26 mouse cellular contexts compared by ENCODE assay signal in the genomic region with DNA sequence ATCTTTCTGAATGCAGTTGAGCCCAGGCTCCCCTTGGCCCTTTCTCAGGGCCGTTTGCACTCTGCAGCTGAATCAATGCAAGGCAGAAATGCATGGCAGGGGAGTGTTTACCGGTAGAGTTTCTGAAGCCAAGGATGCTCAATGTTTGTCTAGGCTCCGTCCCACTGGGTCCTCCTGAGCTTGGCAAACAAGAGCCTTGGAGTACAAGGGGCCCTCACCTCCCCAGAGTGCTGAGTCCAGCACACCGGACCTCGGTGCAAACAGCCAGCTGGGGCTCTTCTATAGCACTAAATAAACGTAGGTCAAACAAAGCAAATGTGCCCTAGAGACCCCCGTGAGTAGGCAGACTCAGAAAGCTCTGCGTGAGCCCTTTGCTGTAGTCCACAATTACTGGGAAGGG.
DNase-seq lines count a peak whose midpoint lies in the region; ATAC-seq lines count a peak whose summit lies in the region.
"Had no signal": no experiment of that assay in that cellular context is flagged by ENCODE, and none has a peak within 500 bp of the region (broad histone marks: within the 10 kb centered on the region; RNA-seq: fewer than 3 reads in every experiment).

No protein-coding gene starts in this region.

- no peaks in the 10 kb centered on the region for H3K36me3 ChIP-seq in kidney, embryonic 15.5 days
- no peaks in the 10 kb centered on the region for H3K36me3 ChIP-seq in midbrain, embryonic 10.5 days
- H3K36me3 ChIP-seq in midbrain, embryonic 16.5 days (ENCODE audit: control insufficient read depth, insufficient read depth, low read length): no peaks in the 10 kb centered on the region
- H3K36me3 ChIP-seq in limb, embryonic 13.5 days: no peaks in the 10 kb centered on the region
- H3K36me3 ChIP-seq: forebrain, embryonic 15.5 days; hindbrain, embryonic 15.5 days; intestine, embryonic 15.5 days; limb, embryonic 15.5 days; neural tube, embryonic 15.5 days had no signal

- peaks cover 26% of the 10 kb centered on the region for H3K4me1 ChIP-seq in kidney, embryonic 15.5 days
- H3K4me1 ChIP-seq in midbrain, embryonic 10.5 days: peaks cover 11% of the 10 kb centered on the region; the same call in 1 of the 2 replicates
- no peaks in the 10 kb centered on the region for H3K4me1 ChIP-seq in midbrain, embryonic 16.5 days (ENCODE audit: control insufficient read depth, insufficient read depth, low read length)
- peaks cover 33% of the 10 kb centered on the region for H3K4me1 ChIP-seq in limb, embryonic 13.5 days
- H3K4me1 ChIP-seq: forebrain, embryonic 15.5 days had no signal

- no peak overlapping the region for H3K4me2 ChIP-seq in kidney, embryonic 15.5 days
- H3K4me2 ChIP-seq in midbrain, embryonic 16.5 days (ENCODE audit: low read length): no peak overlapping the region
- H3K4me2 ChIP-seq in limb, embryonic 13.5 days (replicated peaks): no peak overlapping the region
- H3K4me2 ChIP-seq: forebrain, embryonic 15.5 days; hindbrain, embryonic 15.5 days; intestine, embryonic 15.5 days; limb, embryonic 15.5 days; midbrain, embryonic 11.5 days; neural tube, embryonic 15.5 days had no signal

- no peak for DNase-seq in kidney, adult 8-10 months
- no peak for DNase-seq in midbrain, embryonic 10.5 days (ENCODE audit: low spot score)
- no peak for DNase-seq in adrenal gland, postnatal 10 days
- no peak for DNase-seq in spleen, postnatal 4 days (ENCODE audit: low spot score in 2 of 2)
- DNase-seq: adrenal gland, adult 2 months; cerebellum, adult 2 months; cerebellum, postnatal 25 days; embryo, embryonic 11 days; gastrocnemius, postnatal 10 days; heart, adult 18-20 months; heart, postnatal 36 days; layer of hippocampus, adult 9-11 months; right cerebral cortex, adult 18-20 months; right cerebral cortex, postnatal 4 days; thymus, postnatal 25 days had no signal

- peak overlapping the region; percentile 5; the same call in 1 of the 2 replicates for H3K27ac ChIP-seq in kidney, embryonic 15.5 days
- H3K27ac ChIP-seq in midbrain, embryonic 10.5 days (replicated peaks): peak overlapping the region; percentile 56; the same call in 1 of the 2 replicates
- H3K27ac ChIP-seq in midbrain, embryonic 16.5 days (ENCODE audit: low read length): no peak overlapping the region
- H3K27ac ChIP-seq in limb, embryonic 13.5 days: peak overlapping the region; percentile 22; the same call in 1 of the 2 replicates
- H3K27ac ChIP-seq: forebrain, embryonic 15.5 days; hindbrain, embryonic 15.5 days; intestine, embryonic 15.5 days; kidney, postnatal 0 days; limb, embryonic 15.5 days; liver, embryonic 14.5 days; neural tube, embryonic 15.5 days had no signal

- 33% methylated on average over 8 of the region's 8 CpGs for WGBS in kidney, embryonic 15.5 days
- WGBS in midbrain, embryonic 10.5 days: 58% methylated on average over 8 of the region's 8 CpGs
- 61% methylated on average over 8 of the region's 8 CpGs for WGBS in midbrain, embryonic 16.5 days
- 54% methylated on average over 8 of the region's 8 CpGs for WGBS in limb, embryonic 13.5 days

- no peak overlapping the region for H3K9ac ChIP-seq in kidney, embryonic 15.5 days
- H3K9ac ChIP-seq in midbrain, embryonic 16.5 days (ENCODE audit: low read depth, low read length): no peak overlapping the region
- H3K9ac ChIP-seq in limb, embryonic 13.5 days: no peak overlapping the region
- H3K9ac ChIP-seq: forebrain, embryonic 15.5 days; hindbrain, embryonic 15.5 days; intestine, embryonic 15.5 days; limb, embryonic 15.5 days; liver, embryonic 14.5 days; neural tube, embryonic 15.5 days had no signal

- ATAC-seq in kidney, embryonic 15.5 days (replicated peaks; ENCODE audit: low FRiP score): no peak
- ATAC-seq in midbrain, embryonic 16.5 days: no peak
- no peak for ATAC-seq in limb, embryonic 13.5 days (ENCODE audit: low FRiP score, low read depth)
- ATAC-seq: forebrain, embryonic 15.5 days; intestine, embryonic 15.5 days had no signal

- H3K9me3 ChIP-seq in kidney, embryonic 15.5 days (replicated peaks): 0 out of 2 replicates have a peak, but pooled peaks cover 4% of the 10 kb centered on the region
- H3K9me3 ChIP-seq in midbrain, embryonic 10.5 days (replicated peaks): peaks cover 9% of the 10 kb centered on the region
- peaks cover 2% of the 10 kb centered on the region; the same call in 1 of the 2 replicates for H3K9me3 ChIP-seq in midbrain, embryonic 16.5 days (replicated peaks; ENCODE audit: control insufficient read depth, low read length, poor library complexity, severe bottlenecking)
- H3K9me3 ChIP-seq in limb, embryonic 13.5 days: 0 out of 2 replicates have a peak, but pooled peaks cover 5% of the 10 kb centered on the region
- H3K9me3 ChIP-seq: forebrain, embryonic 15.5 days; intestine, embryonic 15.5 days; limb, embryonic 15.5 days; neural tube, embryonic 15.5 days had no signal

- no peak overlapping the region for H3K4me3 ChIP-seq in kidney, embryonic 15.5 days (replicated peaks)
- H3K4me3 ChIP-seq in midbrain, embryonic 10.5 days: no peak overlapping the region
- H3K4me3 ChIP-seq in midbrain, embryonic 16.5 days (ENCODE audit: low read depth, low read length): no peak overlapping the region
- no peak overlapping the region for H3K4me3 ChIP-seq in limb, embryonic 13.5 days
- H3K4me3 ChIP-seq: forebrain, embryonic 15.5 days; hindbrain, embryonic 15.5 days; intestine, embryonic 15.5 days; limb, embryonic 15.5 days; neural tube, embryonic 15.5 days had no signal

- H3K27me3 ChIP-seq in kidney, embryonic 15.5 days: no peaks in the 10 kb centered on the region
- H3K27me3 ChIP-seq in midbrain, embryonic 10.5 days (ENCODE audit: low read depth, poor library complexity, severe bottlenecking): peaks cover 7% of the 10 kb centered on the region; the same call in 1 of the 2 replicates
- H3K27me3 ChIP-seq in midbrain, embryonic 16.5 days (ENCODE audit: control insufficient read depth, insufficient read depth, low read depth, low read length): no peaks in the 10 kb centered on the region
- H3K27me3 ChIP-seq in limb, embryonic 13.5 days: peaks cover 16% of the 10 kb centered on the region
- H3K27me3 ChIP-seq: hindbrain, embryonic 15.5 days; intestine, embryonic 15.5 days; limb, embryonic 15.5 days; neural tube, embryonic 15.5 days had no signal
